Mouse (Mus musculus): ENCODE results near the gene Dusp7. TPM values are rescaled to one million over a fixed set of nuclear protein-coding genes. Genes with fewer than 3 reads are reported as not detected.

The Dusp7 gene
- total and polyA plus RNA-seq, 3 experiments, result 6.2 to 11.4 (median 8.0) TPM

GRCm38 (mm10) chr9:106357167-106357566 is 11.3 kb upstream of the Dusp7 start:
- Histone ChIP-seq H3K27ac (ENCODE audit: insufficient read depth, low read depth) (no peak overlapping the region), H3K4me1 (ENCODE audit: control insufficient read depth in 1 of 2, insufficient read depth in 2 of 2) (no peaks in the 10 kb centered on the region), H3K9ac (ENCODE audit: insufficient read depth, low read depth) (no peak overlapping the region), H3K4me2 (ENCODE audit: insufficient read depth, low read depth, poor library complexity, severe bottlenecking) (no peak overlapping the region), H3K79me2 (replicated peaks; ENCODE audit: control insufficient read depth, extremely low read depth, insufficient read depth, poor library complexity, severe bottlenecking) (no peaks in the 10 kb centered on the region), H3K4me3 (replicated peaks in 1 of 3; ENCODE audit: low read depth in 2 of 3, low read length in 2 of 3, poor library complexity in 1 of 3) (no peak overlapping the region), H3K27me3 (replicated peaks) (peaks cover 1% of the 10 kb centered on the region), H3K9me3 (replicated peaks; ENCODE audit: low read length) (no peaks in the 10 kb centered on the region), H3K36me3 (replicated peaks in 1 of 2; ENCODE audit: control insufficient read depth in 1 of 2, insufficient read depth in 1 of 2, low read length in 1 of 2) (peaks cover 0 to 4% of the 10 kb centered on the region in 2 experiments)
- dilution Hi-C loops (cut with MboI; ENCODE audit: extremely low pct_ligation_motif_present, extremely low pct_unique_long_range_greater_than_20kb, low sequenced_read_pairs), result no loop called here
- TF ChIP-seq GABPA (IDR thresholded peaks at IDR 0.05; ENCODE audit: insufficient replicate concordance, low read depth, low read length) (no peak), BHLHE40 (IDR thresholded peaks at IDR 0.05; ENCODE audit: low read depth, low read length) (no peak), JUND (conservative IDR thresholded peaks at IDR 0.05; ENCODE audit: low read depth, low read length) (no peak), MAZ (IDR thresholded peaks at IDR 0.05; ENCODE audit: low read depth, low read length) (no peak), TCF12 (IDR thresholded peaks at IDR 0.05; ENCODE audit: low read depth, low read length) (no peak), USF2 (conservative IDR thresholded peaks at IDR 0.05; ENCODE audit: low read depth, low read length) (no peak), ZMIZ1 (IDR thresholded peaks at IDR 0.05; ENCODE audit: low read depth, low read length) (no peak), MAX (IDR thresholded peaks at IDR 0.05; ENCODE audit: low read length) (no peak), EP300 (IDR thresholded peaks at IDR 0.05; ENCODE audit: low read length) (no peak), PAX5 (IDR thresholded peaks at IDR 0.05; ENCODE audit: low read length) (no peak), KAT2A (IDR thresholded peaks at IDR 0.05; ENCODE audit: insufficient replicate concordance, low read length) (no peak), MXI1 (IDR thresholded peaks at IDR 0.05; ENCODE audit: low read depth, low read length) (no peak), MAFK (IDR thresholded peaks at IDR 0.05; ENCODE audit: insufficient replicate concordance, low read length) (no peak), ZC3H11A (IDR thresholded peaks at IDR 0.05; ENCODE audit: low read depth, low read length) (no peak), SIN3A (IDR thresholded peaks at IDR 0.05; ENCODE audit: low read length) (no peak)
- in situ Hi-C loops (cut with MboI; ENCODE audit: low pct_ligation_motif_present, low pct_unique_long_range_greater_than_20kb, low sequenced_read_pairs), result no loop called here
- DNase-seq (ENCODE audit: extremely low read depth), result no peak

GRCm38 (mm10) chr9:106359297-106359696 is 9.1 kb upstream of the Dusp7 start:
- no peak for TF ChIP-seq MYC (IDR thresholded peaks at IDR 0.05; ENCODE audit: low read depth, low read length)
- TF ChIP-seq USF1 (IDR thresholded peaks at IDR 0.05; ENCODE audit: low read depth, low read length), result no peak
- no peak for TF ChIP-seq UBTF (IDR thresholded peaks at IDR 0.05; ENCODE audit: low read depth, low read length)
- TF ChIP-seq CTCF (conservative IDR thresholded peaks at IDR 0.05 in 1 of 2, IDR thresholded peaks at IDR 0.05 in 1 of 2; ENCODE audit: low read depth in 2 of 2, low read length in 2 of 2), result no peak
- TF ChIP-seq USF2 (conservative IDR thresholded peaks at IDR 0.05; ENCODE audit: low read depth, low read length), result no peak
- Histone ChIP-seq H3K27me3 (replicated peaks) (peaks cover 3% of the 10 kb centered on the region), H3K36me3 (replicated peaks in 1 of 2; ENCODE audit: control insufficient read depth in 1 of 2, insufficient read depth in 1 of 2, low read length in 1 of 2) (no peaks in the 10 kb centered on the region), H3K4me3 (replicated peaks in 1 of 3; ENCODE audit: low read depth in 2 of 3, low read length in 2 of 3, poor library complexity in 1 of 3) (no peak overlapping the region), H3K9me3 (replicated peaks; ENCODE audit: low read length) (no peaks in the 10 kb centered on the region), H3K9ac (ENCODE audit: insufficient read depth, low read depth) (no peak overlapping the region), H3K27ac (ENCODE audit: insufficient read depth, low read depth) (no peak overlapping the region), H3K4me1 (ENCODE audit: control insufficient read depth in 1 of 2, insufficient read depth in 2 of 2) (no peaks in the 10 kb centered on the region), H3K79me2 (replicated peaks; ENCODE audit: control insufficient read depth, extremely low read depth, insufficient read depth, poor library complexity, severe bottlenecking) (no peaks in the 10 kb centered on the region), H3K4me2 (ENCODE audit: insufficient read depth, low read depth, poor library complexity, severe bottlenecking) (no peak overlapping the region)
- in situ Hi-C loops (cut with MboI; ENCODE audit: low pct_ligation_motif_present, low pct_unique_long_range_greater_than_20kb, low sequenced_read_pairs), result no loop called here
- no peak for DNase-seq (ENCODE audit: extremely low read depth)
- dilution Hi-C loops (cut with MboI; ENCODE audit: extremely low pct_ligation_motif_present, extremely low pct_unique_long_range_greater_than_20kb, low sequenced_read_pairs), result no loop called here

All from CH12.LX (cell line).